Mouse (Mus musculus) limb, embryonic 11.5 days (tissue): ENCODE results near the gene Dido1. TPM values are rescaled to one million over a fixed set of nuclear protein-coding genes. Genes with fewer than 3 reads are reported as not detected.
"Not testable (repeated sequence)": the region's sequence is repeated elsewhere in the genome, so short reads cannot be mapped to it uniquely, and the experiment has no call there.

Experiments
- ATAC-seq: fragments of 200-750 bp; cut with Nextera tagmentation; 2 replicates; pipeline ENCODE4 v1.8.0; 2017; ENCODE audit warnings: low read depth; ENCODE audit not compliant: insufficient number of reproducible peaks, low FRiP score, low TSS enrichment
- DNase-seq: peaks from one replicate; pipeline ENCODE4 v3.0.0-alpha.2; 2015; ENCODE audit warnings: low spot score
- H3K27ac ChIP-seq: fragments of 300-500 bp; sonication (generic); replicated peaks from 2 replicates; pipeline ENCODE4 v1.5.1; 2014; ENCODE audit warnings: low read depth, mild to moderate bottlenecking, low read length
- H3K27me3 ChIP-seq: fragments of 300-500 bp; sonication (generic); 2 replicates; pipeline ENCODE4 v1.6.1; 2014; ENCODE audit warnings: mild to moderate bottlenecking, low read length, mixed read lengths; ENCODE audit not compliant: control insufficient read depth, insufficient read depth
- H3K36me3 ChIP-seq: fragments of 300-500 bp; sonication (generic); 2 replicates; pipeline ENCODE4 v1.6.1; 2014; ENCODE audit warnings: mild to moderate bottlenecking, low read length, moderate library complexity, mixed read lengths; ENCODE audit not compliant: control insufficient read depth, insufficient read depth
- H3K4me1 ChIP-seq: fragments of 300-500 bp; sonication (generic); 2 replicates; pipeline ENCODE4 v1.6.1; 2014; ENCODE audit warnings: low read length, mixed read lengths; ENCODE audit not compliant: control insufficient read depth, insufficient read depth
- H3K4me2 ChIP-seq: fragments of 300-500 bp; sonication (generic); 2 replicates; pipeline ENCODE4 v1.6.1; 2014; ENCODE audit warnings: low read depth, mild to moderate bottlenecking, moderate library complexity; ENCODE audit not compliant: severe bottlenecking
- H3K4me3 ChIP-seq: fragments of 300-500 bp; sonication (generic); 2 replicates; pipeline ENCODE4 v1.5.1; 2014; ENCODE audit warnings: low read depth, low read length
- H3K9ac ChIP-seq: fragments of 300-500 bp; sonication (generic); 2 replicates; pipeline ENCODE4 v1.6.1; 2014; ENCODE audit warnings: mild to moderate bottlenecking, low read length
- H3K9me3 ChIP-seq: fragments of 300-500 bp; sonication (generic); 2 replicates; pipeline ENCODE4 v1.6.1; 2016; ENCODE audit warnings: low read length; ENCODE audit not compliant: control insufficient read depth
- WGBS: fragments of 180-500 bp; shearing (Covaris S2); extraction: QIAGEN DNeasy Blood & Tissue Kit; methylation state at CpG from one replicate; pipeline ENCODE4 v1.1.7; 2014; 5-methylcytosine and 5-hydroxymethylcytosine counted together
- polyA plus RNA-seq: library from polyadenylated mRNA; unstranded; fragments of >200 nt; fragmentation: Nextera tagmentation; extraction: Ambion mirVana; gene quantifications from 2 replicates; pipeline ENCODE4 v1.2.1, GENCODE M21; 2014

Gene Dido1
- polyA plus RNA-seq, 1 experiment from 2014 or later = 30.0 TPM

GRCm38 (mm10) chr2:180726658-180727442 lies 17.1 kb upstream of the Dido1 start:
- H3K36me3 ChIP-seq = peaks cover 10% of the 10 kb centered on the region; the same call in 1 of the 2 replicates
- WGBS = 70% methylated on average over 6 of the region's 6 CpGs
- ATAC-seq (no peak), DNase-seq (no peak)
- no peaks in the 10 kb centered on the region for H3K9me3 ChIP-seq
- no peak overlapping the region for H3K4me3 ChIP-seq
- no peak overlapping the region for H3K27ac ChIP-seq
- no peak overlapping the region for H3K9ac ChIP-seq
- peaks cover 5% of the 10 kb centered on the region; the same call in 1 of the 2 replicates for H3K4me1 ChIP-seq
- H3K27me3 ChIP-seq = no peaks in the 10 kb centered on the region
- H3K4me2 ChIP-seq = no peak overlapping the region

DNA sequence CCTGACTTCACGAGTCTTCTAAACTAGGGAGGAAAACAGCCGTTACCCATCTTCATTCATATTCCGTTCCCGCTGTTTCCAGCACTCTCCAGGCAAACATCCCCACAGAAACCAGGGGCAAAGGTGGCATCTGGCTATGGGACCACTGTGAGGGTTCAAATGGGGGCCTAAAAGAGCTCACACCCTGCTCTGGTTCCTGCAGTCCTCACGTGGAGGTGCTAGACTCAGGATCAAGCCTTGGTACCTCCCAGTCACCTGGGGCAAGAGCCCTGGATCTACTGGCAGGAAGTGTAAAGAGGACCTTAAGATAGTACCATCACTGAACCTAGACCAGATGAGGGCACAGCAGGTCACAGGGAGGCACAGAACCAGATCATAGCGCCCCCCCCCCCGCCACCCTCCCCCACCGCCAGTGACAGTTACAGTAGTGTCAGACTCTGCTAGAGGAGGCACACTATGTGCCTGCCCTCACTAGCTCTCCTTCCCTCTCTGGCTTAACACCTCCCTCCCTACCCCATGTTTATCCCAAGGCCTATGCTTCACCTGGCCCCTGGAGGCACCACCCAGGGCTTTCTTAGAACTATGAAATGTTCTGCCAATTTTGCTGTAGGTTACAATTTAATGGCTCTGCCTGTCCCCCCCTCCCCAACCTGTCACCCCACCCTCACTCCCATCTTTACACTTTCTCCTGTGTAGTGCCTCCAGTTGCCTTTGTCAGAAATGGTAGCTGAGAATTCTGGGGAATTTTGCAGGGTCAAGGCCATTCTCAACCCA lies 16.2 kb upstream of the Dido1 start:
- ATAC-seq (no peak), DNase-seq (no peak)
- Histone ChIP-seq H3K9me3 (no peaks in the 10 kb centered on the region), H3K27me3 (no peaks in the 10 kb centered on the region), H3K4me2 (no peak overlapping the region), H3K4me3 (no peak overlapping the region), H3K36me3 (peaks cover 15% of the 10 kb centered on the region; the same call in 1 of the 2 replicates), H3K4me1 (peaks cover 5% of the 10 kb centered on the region; the same call in 1 of the 2 replicates), H3K27ac (no peak overlapping the region), H3K9ac (no peak overlapping the region)
- 21% methylated on average over 8 of the region's 8 CpGs for WGBS

DNA sequence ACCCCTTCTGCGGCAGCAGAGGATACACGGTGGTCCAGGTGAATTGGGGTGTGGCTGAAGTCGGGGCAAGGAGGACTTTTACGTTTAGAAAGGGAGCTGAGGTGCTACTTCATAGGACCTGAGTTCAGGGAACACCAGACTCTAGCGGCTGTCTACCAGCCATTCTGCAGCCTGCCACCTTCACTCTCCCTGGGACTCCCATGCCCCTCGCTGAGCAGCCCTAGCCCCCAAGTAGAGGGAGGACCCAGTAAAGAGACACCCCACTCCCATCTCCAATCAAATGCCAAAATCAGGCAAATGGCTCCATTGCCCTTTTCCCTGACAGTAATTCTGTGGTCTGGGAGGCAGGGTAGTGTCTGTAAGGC lies 15.6 kb upstream of the Dido1 start:
- DNase-seq = no peak
- no peak overlapping the region for H3K27ac ChIP-seq
- no peaks in the 10 kb centered on the region for H3K27me3 ChIP-seq
- peaks cover 5% of the 10 kb centered on the region; the same call in 1 of the 2 replicates for H3K4me1 ChIP-seq
- no peak overlapping the region for H3K9ac ChIP-seq
- no peak overlapping the region for H3K4me2 ChIP-seq
- no peak overlapping the region; the same call in 1 of the 2 replicates for H3K4me3 ChIP-seq
- H3K36me3 ChIP-seq = peaks cover 15% of the 10 kb centered on the region; the same call in 1 of the 2 replicates
- WGBS = 9% methylated on average over 6 of the region's 6 CpGs
- no peak for ATAC-seq
- no peaks in the 10 kb centered on the region for H3K9me3 ChIP-seq

DNA sequence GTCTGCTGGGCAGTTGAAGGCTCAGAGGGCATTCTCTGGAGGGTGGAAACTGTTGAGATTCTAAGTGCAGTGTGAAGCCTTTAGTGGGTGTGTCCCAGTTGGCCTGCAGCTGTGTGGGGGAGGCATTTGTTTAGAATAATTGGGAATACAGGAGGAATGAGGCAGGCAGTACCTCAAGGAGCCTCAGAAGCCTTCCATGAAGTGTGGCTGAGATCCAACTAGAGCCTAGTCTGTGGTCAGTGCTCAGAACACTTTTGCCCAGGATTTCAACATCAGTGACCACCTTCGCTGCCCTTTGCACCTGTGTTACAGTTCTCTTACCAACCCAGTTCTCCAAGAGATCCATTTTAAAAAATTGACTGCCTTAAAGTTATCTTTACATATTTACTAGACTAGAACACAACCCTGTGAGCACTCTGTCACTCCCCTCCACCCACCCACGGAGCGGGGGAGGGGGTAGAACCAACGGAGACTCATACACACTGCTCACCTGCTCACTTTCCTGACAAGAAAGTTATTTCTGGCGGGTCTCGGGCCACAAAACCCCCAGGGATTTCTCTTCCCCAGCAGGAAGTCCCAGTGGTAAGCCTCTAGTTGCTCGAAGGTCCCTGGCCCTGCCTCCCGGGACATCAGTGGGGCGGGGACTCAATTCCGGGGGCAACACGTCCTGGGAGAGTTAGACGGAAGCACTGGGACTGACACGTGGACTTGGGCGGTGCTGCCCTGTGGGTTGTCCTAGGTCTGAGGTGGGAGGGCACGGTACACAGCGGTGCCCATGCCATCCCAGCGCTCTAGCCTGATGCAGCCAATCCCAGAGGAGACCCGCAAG lies 15.0 kb upstream of the Dido1 start, which contains the start of gene Slc17a9:
TSS of gene Slc17a9 (plus strand) at position 679 of the 829 bp plus-strand sequence.
- Histone ChIP-seq H3K9me3 (no peaks in the 10 kb centered on the region), H3K36me3 (peaks cover 15% of the 10 kb centered on the region; the same call in 1 of the 2 replicates), H3K4me2 (no peak within 1 kb of the TSS), H3K9ac (no peak within 1 kb of the TSS; the same call in 1 of the 2 replicates), H3K4me1 (peaks cover 5% of the 10 kb centered on the region; the same call in 1 of the 2 replicates), H3K27ac (no peak within 1 kb of the TSS), H3K4me3 (no peak within 1 kb of the TSS; the same call in 1 of the 2 replicates), H3K27me3 (no peaks in the 10 kb centered on the region)
- ATAC-seq (peak; percentile 46; the same call in 1 of the 2 replicates), DNase-seq (no peak)
- WGBS = 6% methylated on average over 18 of the region's 18 CpGs

GRCm38 (mm10) chr2:180723865-180724264 lies 14.1 kb upstream of the Dido1 start:
- H3K4me3 ChIP-seq = no peak overlapping the region
- H3K36me3 ChIP-seq = peaks cover 16% of the 10 kb centered on the region; the same call in 1 of the 2 replicates
- no peak overlapping the region for H3K27ac ChIP-seq
- no peak overlapping the region for H3K4me2 ChIP-seq
- no peak overlapping the region for H3K9ac ChIP-seq
- peaks cover 5% of the 10 kb centered on the region; the same call in 1 of the 2 replicates for H3K4me1 ChIP-seq
- no peak for ATAC-seq
- no peaks in the 10 kb centered on the region for H3K27me3 ChIP-seq
- 72% methylated on average over 2 of the region's 2 CpGs for WGBS
- no peaks in the 10 kb centered on the region for H3K9me3 ChIP-seq
- DNase-seq = no peak

- H3K27ac ChIP-seq, DNase-seq, H3K4me2 ChIP-seq, H3K27me3 ChIP-seq, H3K4me1 ChIP-seq, ATAC-seq, H3K9me3 ChIP-seq, H3K9ac ChIP-seq, H3K4me3 ChIP-seq: not testable (repeated sequence)
- H3K36me3 ChIP-seq = peaks cover 20% of the 10 kb centered on the region
- WGBS = 92% methylated on average over 5 of the region's 5 CpGs
These were observed 12.9 kb upstream of the Dido1 start for GRCm38 (mm10) chr2:180722748-180723147.

DNA sequence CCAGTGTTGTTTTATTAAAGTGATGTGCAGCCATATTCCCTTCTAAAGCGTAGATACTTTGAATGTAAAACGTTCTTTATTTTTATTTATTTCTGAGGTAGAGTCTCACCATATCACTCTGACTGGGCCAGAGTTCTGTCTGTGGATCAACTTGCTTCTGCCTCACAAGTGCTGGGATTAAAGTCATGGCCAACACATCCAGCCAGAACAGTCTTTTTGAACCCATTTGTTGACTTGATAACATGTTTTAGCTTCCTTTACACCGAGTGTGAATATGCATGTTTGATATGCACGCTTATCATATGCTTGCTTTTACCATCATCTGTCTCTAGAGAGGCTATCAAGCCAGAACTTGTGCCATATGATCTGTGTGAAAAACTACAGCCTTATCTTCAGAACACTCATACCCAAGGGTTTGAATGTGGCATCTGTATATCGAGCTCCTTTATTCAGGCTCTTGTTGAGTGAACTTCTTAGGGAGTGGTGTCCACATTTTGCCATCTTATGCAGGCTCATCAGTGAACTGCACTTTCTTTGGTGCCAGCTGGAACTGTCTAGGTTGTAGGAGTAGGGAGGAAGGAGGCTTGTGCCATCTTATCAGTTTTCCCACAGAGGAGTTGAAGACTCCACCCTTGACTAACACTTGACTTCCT lies 2.4 kb upstream of the Dido1 start:
- ATAC-seq (no peak), DNase-seq (no peak)
- Histone ChIP-seq H3K4me2 (no peak overlapping the region), H3K36me3 (peaks cover 16% of the 10 kb centered on the region; the same call in 1 of the 2 replicates), H3K9me3 (no peaks in the 10 kb centered on the region), H3K27ac (no peak overlapping the region), H3K27me3 (no peaks in the 10 kb centered on the region), H3K4me1 (peaks cover 13% of the 10 kb centered on the region), H3K9ac (no peak overlapping the region), H3K4me3 (no peak overlapping the region)
- 92% methylated on average over 5 of the region's 5 CpGs for WGBS
